Mouse (Mus musculus) liver (tissue): ENCODE measurements around the gene Spc24.
A peak's percentile ranks its signal among the peaks of the same experiment; 100 is the strongest.

Experiments
- DNase-seq: peaks from one replicate; pipeline ENCODE4 v3.0.0-alpha.2; 2020; ENCODE audit warnings: mixed read lengths

Gene Spc24

GRCm38 (mm10) chr9:21748491-21748890, 11.6 kb downstream of the Spc24 start:
- no peak for DNase-seq

DNA sequence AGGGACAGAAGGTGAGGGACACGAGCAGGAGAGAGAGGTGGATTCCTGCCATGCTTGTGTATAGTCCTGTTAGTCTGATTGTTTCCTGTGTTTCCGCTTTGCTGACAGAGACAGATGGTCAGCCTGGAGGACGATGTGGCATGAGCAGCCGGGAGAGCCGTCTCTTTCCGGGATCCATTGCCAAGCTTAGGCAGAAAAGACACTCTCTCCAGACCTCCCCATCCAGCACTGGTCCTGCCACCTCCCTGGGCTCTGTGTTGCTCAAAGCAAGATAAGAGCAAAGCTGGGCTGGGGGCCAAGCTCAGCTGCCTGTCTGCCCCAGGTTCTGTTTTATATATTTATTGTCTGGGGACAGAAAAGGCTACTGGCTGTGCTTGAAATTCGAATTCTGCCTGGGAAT, 12.1 kb downstream of the Spc24 start:
- DNase-seq: peak; percentile 35

- DNase-seq: no peak
These were observed 12.8 kb downstream of the Spc24 start for GRCm38 (mm10) chr9:21747238-21747774.

GRCm38 (mm10) chr9:21741514-21741913, 18.6 kb downstream of the Spc24 start:
- peak; percentile 64 for DNase-seq

DNA sequence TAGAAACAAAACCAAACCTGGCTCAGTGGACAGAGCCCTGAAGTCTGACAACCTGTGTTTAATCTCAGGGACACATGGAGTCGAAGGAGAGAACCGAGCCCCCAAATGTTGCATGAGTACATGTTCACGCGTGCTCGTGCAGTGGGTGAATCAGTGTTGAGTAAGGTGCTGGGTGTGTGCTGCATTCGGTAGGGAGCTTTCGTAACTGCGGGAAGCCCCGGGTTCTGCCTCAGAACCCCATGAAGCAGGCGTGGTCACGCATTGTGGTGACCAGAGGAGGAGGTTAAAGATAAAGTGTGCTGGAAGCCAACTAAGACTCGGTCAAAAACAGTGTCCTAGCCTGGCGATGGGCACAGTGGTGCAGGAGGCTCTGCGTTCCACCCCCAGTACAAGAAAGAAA, 19.7 kb downstream of the Spc24 start:
- DNase-seq: no peak

GRCm38 (mm10) chr9:21738776-21739175, 21.3 kb downstream of the Spc24 start:
- no peak for DNase-seq

- DNase-seq: no peak
These were observed 22.9 kb downstream of the Spc24 start for GRCm38 (mm10) chr9:21737188-21737587.

- DNase-seq: no peak
These were observed 23.5 kb downstream of the Spc24 start for GRCm38 (mm10) chr9:21736580-21736979.

- no peak for DNase-seq
These were observed 25.0 kb downstream of the Spc24 start for GRCm38 (mm10) chr9:21735126-21735525.

GRCm38 (mm10) chr9:21733989-21734388, 26.1 kb downstream of the Spc24 start:
- DNase-seq: no peak

DNA sequence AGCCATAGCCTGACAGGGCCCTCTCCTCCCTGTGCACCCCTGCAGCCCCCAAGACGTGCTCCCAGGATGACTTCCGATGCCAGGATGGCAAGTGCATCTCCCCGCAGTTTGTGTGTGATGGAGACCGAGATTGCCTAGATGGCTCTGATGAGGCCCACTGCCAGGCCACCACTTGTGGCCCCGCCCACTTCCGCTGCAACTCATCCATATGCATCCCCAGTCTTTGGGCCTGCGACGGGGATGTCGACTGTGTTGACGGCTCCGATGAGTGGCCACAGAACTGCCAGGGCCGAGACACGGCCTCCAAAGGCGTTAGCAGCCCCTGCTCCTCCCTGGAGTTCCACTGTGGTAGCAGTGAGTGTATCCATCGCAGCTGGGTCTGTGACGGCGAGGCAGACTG, 26.7 kb downstream of the Spc24 start:
- DNase-seq: no peak

GRCm38 (mm10) chr9:21732288-21732687, 27.8 kb downstream of the Spc24 start:
- no peak for DNase-seq

- no peak for DNase-seq
These were observed 30.8 kb downstream of the Spc24 start for GRCm38 (mm10) chr9:21729264-21729663.

DNA sequence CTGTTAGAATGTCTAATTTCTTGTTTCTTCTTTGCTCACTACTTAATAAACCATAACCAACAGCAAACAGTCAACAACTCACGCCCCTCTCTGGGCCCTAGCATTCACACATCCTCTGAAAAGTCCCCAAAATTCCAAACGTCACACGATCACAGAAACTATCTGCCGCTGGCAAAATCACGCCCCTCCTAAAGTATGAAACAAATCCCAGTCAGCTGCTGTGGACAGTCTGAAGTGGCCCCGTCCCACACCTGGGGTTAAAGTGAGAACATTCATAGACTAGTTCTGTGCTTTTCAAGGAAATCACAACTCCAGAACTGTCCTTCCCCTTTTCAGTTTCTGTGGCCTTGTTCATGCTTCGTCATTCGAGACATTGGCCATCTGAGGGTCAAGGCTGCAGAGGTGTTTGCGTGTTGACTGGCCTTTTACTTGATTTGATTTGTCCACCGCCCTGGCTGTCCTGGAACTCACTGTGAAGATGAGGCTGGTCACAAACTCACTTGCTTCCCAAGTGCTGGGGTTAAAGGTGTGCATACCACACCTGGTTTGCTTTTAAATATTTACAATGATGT, 31.8 kb downstream of the Spc24 start:
- DNase-seq: no peak

DNA sequence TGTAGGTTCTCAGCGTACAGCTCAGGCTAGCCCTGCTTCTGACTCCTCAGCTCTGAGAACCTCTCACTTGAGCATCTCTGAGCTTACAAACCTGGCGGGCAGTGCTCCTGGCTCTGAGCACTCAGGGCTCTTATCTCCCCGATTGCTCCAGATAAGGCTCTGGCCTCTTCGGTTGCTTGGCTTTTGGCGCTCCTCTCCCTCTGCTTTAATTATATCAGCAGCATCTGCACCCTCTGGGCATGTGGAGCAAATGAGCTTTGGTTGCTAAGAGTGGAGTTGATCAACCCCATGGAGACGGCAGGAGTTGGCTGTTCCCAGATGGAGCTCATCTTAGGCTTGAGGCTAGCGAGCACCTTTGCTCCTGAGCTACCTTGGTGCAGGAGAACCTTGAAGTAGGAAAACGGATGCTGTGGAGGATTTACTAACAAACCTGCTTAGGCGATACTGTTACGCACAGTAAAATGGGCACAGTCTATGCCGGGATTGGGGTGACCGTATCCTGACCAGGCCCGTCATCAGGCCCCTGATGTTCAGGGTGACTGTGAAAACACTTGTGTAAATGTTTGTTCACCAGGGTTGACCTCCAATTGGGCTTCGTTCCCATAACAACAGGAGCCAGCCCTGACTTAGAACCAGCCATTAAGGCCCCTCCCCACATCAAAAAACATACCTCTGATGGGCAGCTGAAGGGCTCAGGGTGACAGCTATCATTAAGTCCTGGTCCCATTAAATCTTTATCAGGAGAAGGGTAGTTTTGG, 33.7 kb downstream of the Spc24 start:
- no peak for DNase-seq

DNA sequence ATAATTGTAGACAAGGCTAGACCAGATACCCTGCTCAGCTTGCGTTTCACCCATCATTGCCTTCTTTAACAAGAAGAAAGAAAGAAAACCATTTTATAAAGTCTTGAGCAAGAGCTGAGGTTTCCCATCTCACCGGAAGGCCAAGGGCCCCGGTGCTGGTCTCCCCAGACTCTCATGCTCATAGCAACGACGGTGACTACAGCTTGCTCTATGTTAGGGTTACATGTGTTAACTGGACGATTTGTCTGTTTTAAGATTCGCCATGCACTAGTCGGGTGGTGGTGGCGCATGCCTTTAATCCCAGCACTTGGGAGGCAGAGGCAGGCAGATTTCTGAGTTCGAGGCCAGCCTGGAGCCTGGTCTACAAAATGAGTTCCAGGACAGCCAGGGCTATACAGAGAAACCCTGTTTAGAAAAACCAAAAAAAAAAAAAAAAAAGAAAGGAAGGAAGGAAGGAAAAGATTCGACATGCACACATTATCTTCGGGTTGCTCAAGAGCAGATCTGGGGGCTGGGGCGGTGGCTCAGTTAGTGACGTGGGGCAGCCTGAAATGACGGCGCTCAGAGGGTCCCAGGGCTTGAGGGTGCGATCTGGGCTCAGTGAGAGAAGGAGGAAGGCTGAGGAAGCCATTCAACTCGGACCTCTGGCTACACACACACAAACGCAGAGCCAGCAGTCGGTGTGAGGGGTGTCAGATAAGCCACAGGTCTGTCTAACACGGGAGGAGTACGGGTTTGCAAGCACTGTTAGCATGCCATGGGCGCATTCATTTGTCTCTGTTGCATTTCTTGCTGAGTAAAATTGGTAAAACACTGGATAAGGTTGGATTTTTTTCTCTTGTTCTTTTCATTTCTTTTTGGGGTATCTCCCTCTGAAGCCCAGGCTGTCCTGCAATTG, 34.6 kb downstream of the Spc24 start:
- DNase-seq: peak; percentile 47

GRCm38 (mm10) chr9:21724147-21724536, 36.0 kb downstream of the Spc24 start:
- DNase-seq: peak; percentile 97

- DNase-seq: peak; percentile 93
These were observed 36.5 kb downstream of the Spc24 start, which contains the start of gene Ldlr for GRCm38 (mm10) chr9:21723377-21724146. Ldlr (plus strand) TSS chr9:21723483.

DNA sequence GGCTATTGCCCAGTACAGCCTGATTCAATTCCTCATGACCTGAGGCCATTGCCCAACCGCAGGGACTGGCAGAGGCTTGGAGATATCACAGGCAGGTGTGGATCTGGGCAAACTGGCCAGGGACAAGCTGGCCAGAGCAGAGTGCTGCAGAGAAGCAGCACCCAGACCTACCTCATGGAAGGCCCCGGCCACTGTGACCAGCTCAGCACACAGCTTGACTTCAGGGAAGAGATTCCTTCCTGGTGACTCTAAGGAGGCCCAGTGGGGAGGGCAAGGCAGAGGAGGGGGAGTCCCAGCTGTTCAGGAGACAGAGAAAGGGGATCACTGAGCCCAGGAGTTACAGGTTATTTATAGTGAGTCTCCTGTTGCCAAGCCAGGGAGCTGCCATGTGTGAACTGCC, 39.1 kb downstream of the Spc24 start:
- no peak for DNase-seq

DNA sequence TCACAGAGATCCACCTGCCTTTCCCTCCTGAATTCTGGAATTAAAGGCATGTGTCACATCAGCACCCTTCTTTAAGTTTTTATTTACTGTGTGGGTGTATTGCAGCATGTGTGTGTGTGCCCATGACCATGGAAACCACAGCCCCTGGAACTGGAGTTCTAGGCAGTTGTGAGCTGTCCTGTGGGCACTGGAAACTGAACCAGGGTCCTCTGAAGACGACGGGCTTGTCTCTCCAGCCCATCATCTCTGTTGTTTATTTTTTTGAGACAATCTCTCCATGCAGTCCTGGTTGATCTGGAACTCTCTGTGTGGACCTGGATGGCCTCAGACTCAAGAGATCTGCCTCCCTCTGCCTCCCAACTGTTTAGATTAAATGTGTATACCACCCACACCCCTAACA, 43.1 kb downstream of the Spc24 start:
- DNase-seq: no peak

- peak; percentile 77 for DNase-seq
These were observed 44.8 kb downstream of the Spc24 start for GRCm38 (mm10) chr9:21715298-21715697.

DNA sequence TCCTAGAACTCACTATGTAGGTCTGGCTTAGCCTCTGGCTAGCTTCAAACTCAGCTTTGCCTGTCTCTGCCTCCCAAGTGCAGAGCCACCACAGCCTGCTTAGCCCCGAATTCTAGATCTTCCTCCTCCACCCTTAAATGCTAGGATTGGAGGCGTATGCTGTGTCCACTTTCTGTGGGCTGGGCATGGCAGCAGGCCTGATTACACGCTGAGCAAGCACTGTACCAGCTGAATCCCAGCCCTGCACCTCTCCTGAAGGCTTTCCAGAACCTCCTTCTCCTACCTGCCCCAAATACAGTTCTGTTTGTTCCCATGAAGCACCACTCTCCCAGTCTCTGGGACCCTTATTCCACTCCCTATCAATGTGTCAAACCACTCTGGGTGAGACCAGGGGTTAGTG, 50.8 kb downstream of the Spc24 start:
- no peak for DNase-seq
